Comparison of ENCODE assay signal across 13 mouse cellular contexts in genomic region chr6:141252520-141252919, GRCm38 (mm10). TPM values are rescaled to one million over a fixed set of nuclear protein-coding genes. Genes with fewer than 3 reads are reported as not detected.
DNase-seq lines count a peak whose midpoint lies in the region; ATAC-seq and TF ChIP-seq lines count a peak whose summit lies in the region.
"Had no signal": no experiment of that assay in that cellular context is flagged by ENCODE, and none has a peak within 500 bp of the region (broad histone marks: within the 10 kb centered on the region; RNA-seq: fewer than 3 reads in every experiment).

No protein-coding gene starts in this region.

- no peaks in the 10 kb centered on the region for H3K9me3 ChIP-seq in kidney, embryonic 15.5 days (replicated peaks)
- H3K9me3 ChIP-seq in stomach, postnatal 0 days (ENCODE audit: control insufficient read depth, low read length), result no peaks in the 10 kb centered on the region

- 67% methylated on average over 7 of the region's 7 CpGs for WGBS in heart, adult 2 months
- 68% methylated on average over 7 of the region's 7 CpGs for WGBS in kidney, embryonic 15.5 days
- WGBS in spleen, adult 2 months, result 86% methylated on average over 7 of the region's 7 CpGs
- whole genome bisulfite sequencing in stomach, postnatal 0 days, result 82% methylated on average over 7 of the region's 7 CpGs

- H3K36me3 ChIP-seq in heart, adult 2 months (ENCODE audit: control insufficient read depth, insufficient read depth, low read length), result peaks cover 3% of the 10 kb centered on the region; the same call in 1 of the 2 replicates
- H3K36me3 ChIP-seq in kidney, embryonic 15.5 days, result no peaks in the 10 kb centered on the region
- no peaks in the 10 kb centered on the region for H3K36me3 ChIP-seq in spleen, adult 2 months (ENCODE audit: control insufficient read depth, insufficient read depth, low read length)
- H3K36me3 ChIP-seq in stomach, postnatal 0 days (ENCODE audit: control insufficient read depth, insufficient read depth, low read length), result no peaks in the 10 kb centered on the region; the same call in 1 of the 2 replicates
- H3K36me3 ChIP-seq: G1E had no signal

- no peak for TF ChIP-seq POLR2A in heart, adult 2 months (IDR thresholded peaks at IDR 0.05; ENCODE audit: insufficient read depth, low read depth, low read length)
- no peak for TF ChIP-seq POLR2A in spleen, adult 2 months (IDR thresholded peaks at IDR 0.05; ENCODE audit: low read depth, low read length)

- H3K4me3 ChIP-seq in heart, adult 2 months, result peak overlapping the region; percentile 70
- peak overlapping the region; percentile 75 for H3K4me3 ChIP-seq in kidney, embryonic 15.5 days (replicated peaks)
- 0 out of 2 replicates have a peak overlapping the region, but pooled peaks have one; percentile 4 for H3K4me3 ChIP-seq in spleen, adult 2 months (ENCODE audit: extremely low read depth, insufficient read depth, insufficient read length)
- H3K4me3 ChIP-seq in stomach, postnatal 0 days (ENCODE audit: low read depth, low read length), result peak overlapping the region; percentile 69

- H3K27ac ChIP-seq in heart, adult 2 months, result peak overlapping the region; percentile 36
- no peak overlapping the region for H3K27ac ChIP-seq in kidney, embryonic 15.5 days
- H3K27ac ChIP-seq in spleen, adult 2 months (ENCODE audit: insufficient read depth, low read length), result no peak overlapping the region
- H3K27ac ChIP-seq in stomach, postnatal 0 days (replicated peaks), result no peak overlapping the region
- H3K27ac ChIP-seq: liver, embryonic 14.5 days had no signal

- no peaks in the 10 kb centered on the region for H3K27me3 ChIP-seq in heart, adult 2 months (ENCODE audit: control insufficient read depth, insufficient read depth, low read length)
- peaks cover 20% of the 10 kb centered on the region for H3K27me3 ChIP-seq in kidney, embryonic 15.5 days
- no peaks in the 10 kb centered on the region; the same call in 1 of the 2 replicates for H3K27me3 ChIP-seq in spleen, adult 2 months (ENCODE audit: control insufficient read depth, insufficient read depth, low read length)
- H3K27me3 ChIP-seq in stomach, postnatal 0 days (ENCODE audit: control insufficient read depth, insufficient read depth, low read length), result peaks cover 3% of the 10 kb centered on the region; the same call in 1 of the 2 replicates

- intact Hi-C loops in heart, adult 2 months (cut with DNase I), result loop anchor here (5.0 kb wide), 1 partner anchor 195 kb away; no protein-coding TSS in a partner anchor

- TF ChIP-seq EP300 in heart, adult 2 months (IDR thresholded peaks at IDR 0.05; ENCODE audit: insufficient read depth, low read depth, low read length), result no peak
- no peak for TF ChIP-seq EP300 in stomach, postnatal 0 days (optimal IDR thresholded peaks at IDR 0.05)

- no peak for TF ChIP-seq CTCF in heart, adult 2 months (IDR thresholded peaks at IDR 0.05)
- TF ChIP-seq CTCF in spleen, adult 2 months (IDR thresholded peaks at IDR 0.05; ENCODE audit: extremely low read depth, insufficient read depth, insufficient read length, insufficient replicate concordance), result no peak
- TF ChIP-seq CTCF in stomach, postnatal 0 days (IDR thresholded peaks at IDR 0.05; ENCODE audit: low read depth), result no peak

- ATAC-seq in kidney, embryonic 15.5 days (replicated peaks; ENCODE audit: low FRiP score), result no peak
- ATAC-seq in stomach, postnatal 0 days (ENCODE audit: low FRiP score, low TSS enrichment), result no peak
- ATAC-seq: forebrain, postnatal 0 days had no signal

- peak overlapping the region; percentile 92 for H3K4me2 ChIP-seq in kidney, embryonic 15.5 days
- peak overlapping the region; percentile 65 for H3K4me2 ChIP-seq in stomach, postnatal 0 days (replicated peaks; ENCODE audit: low read depth)

- no peak for DNase-seq in heart, adult 2 months
- DNase-seq in heart, adult 18-20 months, result no peak
- DNase-seq in kidney, postnatal 36 days, result no peak
- DNase-seq in spleen, adult 2 months (ENCODE audit: low read depth in 1 of 2, low spot score in 2 of 2), result no peak
- no peak for DNase-seq in spleen, postnatal 10 days (ENCODE audit: low spot score in 2 of 2)
- DNase-seq in stomach, postnatal 0 days (ENCODE audit: low spot score), result no peak
- DNase-seq in frontal cortex, postnatal 25 days (ENCODE audit: low spot score in 2 of 2), result no peak
- DNase-seq: forebrain, postnatal 0 days; retina, postnatal 1 day had no signal

- peaks cover 4% of the 10 kb centered on the region for H3K79me2 ChIP-seq in heart, adult 2 months (replicated peaks; ENCODE audit: control insufficient read depth, insufficient read depth, low read length)

- peaks cover 3% of the 10 kb centered on the region; the same call in 1 of the 2 replicates for H3K4me1 ChIP-seq in heart, adult 2 months (ENCODE audit: control insufficient read depth, insufficient read depth, low read length)
- peaks cover 30% of the 10 kb centered on the region for H3K4me1 ChIP-seq in kidney, embryonic 15.5 days
- no peaks in the 10 kb centered on the region for H3K4me1 ChIP-seq in spleen, adult 2 months (ENCODE audit: control insufficient read depth, insufficient read depth, insufficient read length)
- H3K4me1 ChIP-seq in stomach, postnatal 0 days (replicated peaks; ENCODE audit: control insufficient read depth, insufficient read depth), result no peaks in the 10 kb centered on the region

- 0 out of 2 replicates have a peak overlapping the region, but pooled peaks have one; percentile 23 for H3K9ac ChIP-seq in heart, adult 2 months (ENCODE audit: low read depth, low read length)
- H3K9ac ChIP-seq in kidney, embryonic 15.5 days, result no peak overlapping the region
- H3K9ac ChIP-seq in stomach, postnatal 0 days (ENCODE audit: low read length), result no peak overlapping the region
- H3K9ac ChIP-seq: forebrain, postnatal 0 days; liver, embryonic 14.5 days had no signal

RNA-seq across cellular contexts. Expression of gene Pde3a, which starts 3.5 kb away (rescaled TPM):
- total RNA-seq in heart, adult 2 months (2021), result 10 to 100 TPM; 64.6 to 72.3 TPM
- 18.0 and 23.9 TPM in 2 replicates for polyA plus RNA-seq in heart, adult 2 months (2012; rRNA removed)
- total RNA-seq in heart, adult 18-20 months (2021), result 10 to 100 TPM; 66.6 to 70.3 TPM
- polyA plus RNA-seq in kidney, embryonic 15.5 days (2015; fragmentation: Nextera tagmentation; extraction: Ambion mirVana), result 10.5 and 12.0 TPM in 2 replicates
- 4.8 and 5.1 TPM in 2 replicates for polyA plus RNA-seq in spleen, adult 2 months (2012; rRNA removed)
- 4.0 and 4.1 TPM in 2 replicates for polyA plus RNA-seq in stomach, postnatal 0 days (2015; fragmentation: Nextera tagmentation; extraction: Ambion mirVana)
- total RNA-seq: granulocyte monocyte progenitor cell, adult 5-6 weeks had no signal
- polyA plus RNA-seq: G1E had no signal

Comparison
In these comparisons a context has a peak if more than half of its experiments do, and no peak if none do; other contexts are left out.
1. H3K4me3 ChIP-seq: peak in every context shown above with its lines; median percentile 75 in kidney, embryonic 15.5 days; 70 in heart, adult 2 months; 69 in stomach, postnatal 0 days; 4 in spleen, adult 2 months.